Mouse (Mus musculus): Measurements from ENCODE around the gene Tmpo. TPM values are rescaled to one million over a fixed set of nuclear protein-coding genes. Genes with fewer than 3 reads are reported as not detected.

Tmpo gene
- total RNA-seq, 2 experiments from 2014 or later: 186 to 192 TPM

- DNase-seq: no peak
These were observed 24.8 kb downstream of the Tmpo start for GRCm38 (mm10) chr10:91156338-91156737.

GRCm38 (mm10) chr10:91153894-91154503 is 27.1 kb downstream of the Tmpo start:
- DNase-seq: no peak

DNA sequence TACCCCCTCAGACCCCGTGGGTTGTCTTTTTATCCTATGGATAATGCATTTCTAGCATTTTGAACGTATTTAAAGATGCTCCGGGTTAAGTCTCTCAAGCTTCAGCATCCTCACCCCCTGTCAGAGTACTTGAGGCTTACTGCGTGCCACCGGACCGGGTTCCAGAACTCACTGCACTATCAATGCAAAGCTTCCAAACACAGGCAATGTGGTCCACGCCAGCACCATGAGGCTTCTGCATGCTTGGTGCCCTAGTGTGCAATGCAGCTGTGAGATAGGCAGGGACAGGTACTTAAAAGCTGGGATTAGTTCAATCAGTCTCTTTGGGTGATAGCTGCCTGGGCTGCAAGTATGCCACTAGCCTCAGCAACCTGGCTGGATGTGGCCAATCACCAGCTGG is 35.7 kb downstream of the Tmpo start:
- DNase-seq: no peak

DNA sequence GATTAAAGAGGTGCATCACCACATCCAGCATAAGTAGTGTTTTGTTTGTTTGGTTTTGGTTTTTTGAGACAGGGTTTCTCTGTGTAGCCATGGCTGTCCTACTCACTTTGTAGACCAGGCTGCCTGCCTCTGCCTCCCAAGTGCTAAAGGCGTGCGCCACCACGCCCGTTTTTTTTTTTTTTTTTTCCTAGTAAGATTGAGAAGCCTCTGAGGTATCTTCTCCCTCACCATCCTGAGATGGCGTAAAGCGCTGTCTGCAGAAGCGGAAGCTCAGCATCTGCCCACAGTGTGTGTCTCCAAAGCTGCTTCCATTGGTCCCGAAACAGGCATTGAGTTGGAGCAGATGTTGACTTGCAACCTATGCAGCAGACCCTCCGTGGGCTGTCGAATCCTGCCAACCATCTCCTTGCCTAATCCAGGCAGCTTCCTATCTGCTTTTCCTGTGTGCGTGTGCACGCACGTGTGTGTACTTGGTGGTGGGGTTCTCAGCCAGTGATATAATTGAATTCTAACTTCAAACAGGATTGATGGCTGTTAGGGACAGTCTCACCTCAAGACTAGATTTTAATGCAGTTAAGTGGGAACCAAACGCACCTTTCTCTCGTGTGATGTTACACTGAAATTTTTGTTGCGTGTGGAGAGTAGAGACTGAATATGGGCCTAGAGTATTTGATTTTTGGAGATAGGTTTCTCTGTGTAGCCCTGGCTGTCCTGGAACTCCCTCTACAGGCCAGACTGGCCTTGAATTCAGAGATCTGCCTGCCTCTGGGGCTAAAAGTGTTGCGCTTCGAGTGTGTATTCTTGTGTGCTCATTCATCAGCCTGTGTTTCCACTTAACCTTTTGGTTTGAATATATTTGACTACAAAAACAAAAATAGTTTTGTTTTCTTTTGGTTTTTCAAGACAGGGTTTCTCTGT is 37.5 kb downstream of the Tmpo start:
- DNase-seq: no peak

DNA sequence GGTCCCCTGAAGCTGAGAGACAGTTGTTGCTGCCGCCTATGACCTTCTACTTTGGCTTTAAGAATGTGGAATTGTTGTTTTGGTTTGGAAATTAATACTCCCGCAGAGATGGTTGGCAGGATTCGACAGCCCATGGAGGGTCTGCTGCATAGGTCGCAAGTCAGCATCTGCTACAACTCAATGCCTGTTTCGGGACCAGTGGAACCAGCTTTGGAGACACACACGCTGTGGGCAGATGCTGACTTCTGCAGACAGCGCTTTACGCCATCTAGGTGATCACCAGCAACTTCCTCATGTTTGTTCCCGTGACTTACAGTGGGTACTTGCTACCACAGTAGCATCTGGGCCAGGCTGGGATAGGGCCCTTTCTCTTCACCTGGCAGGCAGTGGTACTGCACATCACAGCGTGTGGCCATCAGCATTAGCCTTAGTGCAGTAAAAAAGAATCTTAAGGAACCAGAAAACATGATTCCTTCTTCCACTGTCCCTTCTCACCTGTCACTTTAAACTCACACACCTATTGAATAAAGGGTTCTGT is 38.4 kb downstream of the Tmpo start:
- DNase-seq: no peak

- no peak for DNase-seq
These were observed 39.6 kb downstream of the Tmpo start for GRCm38 (mm10) chr10:91141564-91141963.

DNA sequence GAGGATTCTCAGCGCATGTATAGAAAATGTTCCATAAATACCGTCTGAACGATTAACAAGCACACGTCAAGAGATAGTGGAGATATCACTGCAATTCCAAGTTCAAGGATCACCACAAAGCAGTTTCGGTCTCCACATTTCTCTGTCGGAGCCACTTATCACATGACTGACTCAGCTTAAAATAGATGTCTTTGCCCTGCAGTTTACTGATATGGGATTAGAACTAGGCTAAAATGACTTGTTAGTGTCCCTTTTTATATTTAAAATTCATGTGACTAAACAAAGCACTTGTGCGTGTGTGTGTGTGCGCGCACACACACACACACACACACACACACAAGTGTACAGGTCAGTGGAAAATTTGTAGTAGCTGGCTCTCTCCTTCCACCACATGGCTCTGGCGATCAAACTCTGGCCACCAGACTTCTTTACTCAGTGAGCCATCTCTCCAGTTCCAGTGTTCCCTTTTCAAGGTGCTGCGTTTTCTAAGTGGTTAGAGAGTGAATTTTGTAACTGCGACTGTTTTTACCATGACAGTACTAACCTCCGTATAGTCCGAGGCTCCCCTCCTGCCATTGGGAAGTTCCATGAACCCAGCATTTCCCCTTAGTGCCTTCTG is 41.9 kb downstream of the Tmpo start:
- no peak for DNase-seq

- no peak for DNase-seq
These were observed 42.8 kb downstream of the Tmpo start for GRCm38 (mm10) chr10:91138317-91138716.

- no peak for DNase-seq
These were observed 43.7 kb downstream of the Tmpo start for GRCm38 (mm10) chr10:91137400-91137799.

DNA sequence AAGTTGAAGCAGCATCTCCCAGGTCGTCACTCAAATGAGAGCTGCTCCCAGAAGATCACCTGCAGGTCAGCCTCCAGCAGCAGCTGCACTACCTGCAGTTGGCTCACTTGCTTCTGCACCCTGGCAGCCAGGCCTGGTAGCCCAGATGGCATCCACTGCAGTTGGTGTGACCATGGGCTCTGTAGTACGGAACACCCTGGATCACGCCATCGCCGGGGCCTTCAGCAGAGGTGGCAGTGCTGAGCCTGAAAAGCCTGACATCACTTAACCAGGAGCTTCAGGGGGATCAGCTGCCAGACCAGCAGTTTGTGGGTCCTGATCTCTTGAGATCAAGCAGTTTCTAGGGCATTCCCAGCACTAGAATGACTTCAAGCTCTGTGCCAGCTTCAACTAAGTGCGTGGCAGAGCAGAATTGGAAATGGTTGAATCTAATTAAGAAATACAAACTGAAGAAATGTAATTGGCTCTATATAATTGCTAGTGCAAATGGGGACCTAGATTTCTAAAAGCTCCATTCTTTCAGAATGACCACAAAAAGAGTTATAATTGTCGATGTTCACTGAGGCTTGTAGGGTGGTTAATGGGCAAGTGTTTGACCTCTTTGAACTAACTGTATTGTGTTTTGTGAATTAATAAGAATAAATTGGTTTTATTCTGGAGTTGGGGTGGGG is 45.7 kb downstream of the Tmpo start:
- DNase-seq: no peak

DNA sequence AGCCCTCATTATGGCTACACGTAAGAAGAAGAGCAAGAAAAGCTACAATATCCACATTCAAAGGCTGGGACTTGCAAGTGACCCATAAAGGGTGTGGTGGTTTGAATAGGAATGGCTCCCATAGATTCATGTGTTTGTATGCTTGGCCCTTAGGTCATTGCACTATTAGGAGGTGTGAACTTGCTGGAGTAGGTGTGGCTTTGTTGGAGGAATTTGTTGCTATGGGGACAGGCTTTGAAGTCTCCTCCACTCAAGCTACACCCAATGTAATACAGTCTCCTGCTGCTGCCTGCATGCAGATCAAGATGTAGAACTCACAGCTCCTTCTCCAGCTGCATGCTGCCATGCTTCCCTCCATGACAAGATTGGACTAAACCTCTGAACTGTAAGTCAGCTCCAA is 49.5 kb downstream of the Tmpo start:
- DNase-seq: no peak

DNA sequence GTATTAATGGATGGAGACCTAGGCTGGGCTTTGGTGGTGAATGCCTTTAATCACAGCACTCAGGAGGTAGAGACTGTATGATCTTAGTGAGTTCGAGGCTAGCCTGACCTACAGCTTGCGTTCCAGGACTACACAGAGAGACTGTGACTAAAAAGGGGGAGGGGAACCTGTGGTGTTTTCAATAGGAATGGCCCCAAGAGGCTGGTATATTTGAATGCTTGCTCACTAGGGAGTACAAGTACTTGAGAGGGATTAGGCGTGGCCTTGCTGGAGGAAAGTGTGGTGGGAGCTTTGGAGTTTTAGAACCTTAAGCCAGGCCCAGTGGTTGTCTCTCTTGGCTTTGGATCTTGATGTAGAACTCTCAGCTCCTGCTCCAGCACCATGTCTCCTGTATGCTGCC is 50.3 kb downstream of the Tmpo start:
- no peak for DNase-seq

DNA sequence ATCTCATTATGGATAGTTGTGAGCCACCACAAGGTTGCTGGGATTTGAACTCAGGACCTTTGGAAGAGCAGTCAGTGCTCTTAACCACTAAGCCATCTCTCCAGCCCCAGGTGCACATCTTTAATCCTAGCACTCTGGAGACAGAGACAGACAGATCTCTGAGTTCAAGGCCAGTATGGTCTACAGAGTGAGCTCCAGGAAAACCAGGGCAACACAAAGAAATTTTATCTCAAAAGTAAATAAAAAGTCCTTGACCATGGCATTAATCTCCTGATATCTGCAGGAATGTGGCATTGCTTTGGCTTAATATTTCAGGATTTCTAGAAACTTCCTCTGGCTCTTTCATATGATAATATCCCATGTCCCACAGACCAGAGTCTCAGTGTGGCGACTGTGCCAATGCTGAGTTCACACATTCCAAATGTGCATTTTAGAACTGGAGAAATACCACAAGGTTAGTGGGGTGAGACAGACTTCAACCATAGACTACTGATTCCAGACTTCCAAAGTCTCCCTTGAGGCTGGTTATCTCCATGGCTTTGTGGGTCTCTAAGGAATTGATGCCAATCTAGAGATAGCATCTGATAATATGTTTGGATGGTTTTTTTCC is 52.5 kb downstream of the Tmpo start:
- no peak for DNase-seq

DNA sequence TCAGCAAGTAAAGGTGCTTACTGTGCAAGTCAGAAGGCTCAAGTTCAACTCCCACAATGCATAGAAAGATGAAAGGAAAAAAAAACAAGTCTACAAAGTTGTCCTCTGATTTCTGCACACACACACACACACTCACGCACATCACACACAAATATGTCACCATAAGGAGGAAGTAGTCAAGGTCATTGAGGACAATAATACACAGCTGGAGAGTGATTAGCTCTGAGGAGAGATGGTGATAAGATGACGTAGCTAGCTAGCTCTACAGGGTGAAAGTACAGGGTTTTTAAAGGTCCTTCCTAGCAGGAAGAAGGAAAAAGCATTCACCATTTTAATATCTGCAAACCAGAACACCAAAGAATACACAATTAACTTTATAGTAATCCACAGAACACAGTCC is 53.7 kb downstream of the Tmpo start:
- DNase-seq: no peak

- no peak for DNase-seq
These were observed 54.3 kb downstream of the Tmpo start for GRCm38 (mm10) chr10:91126618-91127355.

DNA sequence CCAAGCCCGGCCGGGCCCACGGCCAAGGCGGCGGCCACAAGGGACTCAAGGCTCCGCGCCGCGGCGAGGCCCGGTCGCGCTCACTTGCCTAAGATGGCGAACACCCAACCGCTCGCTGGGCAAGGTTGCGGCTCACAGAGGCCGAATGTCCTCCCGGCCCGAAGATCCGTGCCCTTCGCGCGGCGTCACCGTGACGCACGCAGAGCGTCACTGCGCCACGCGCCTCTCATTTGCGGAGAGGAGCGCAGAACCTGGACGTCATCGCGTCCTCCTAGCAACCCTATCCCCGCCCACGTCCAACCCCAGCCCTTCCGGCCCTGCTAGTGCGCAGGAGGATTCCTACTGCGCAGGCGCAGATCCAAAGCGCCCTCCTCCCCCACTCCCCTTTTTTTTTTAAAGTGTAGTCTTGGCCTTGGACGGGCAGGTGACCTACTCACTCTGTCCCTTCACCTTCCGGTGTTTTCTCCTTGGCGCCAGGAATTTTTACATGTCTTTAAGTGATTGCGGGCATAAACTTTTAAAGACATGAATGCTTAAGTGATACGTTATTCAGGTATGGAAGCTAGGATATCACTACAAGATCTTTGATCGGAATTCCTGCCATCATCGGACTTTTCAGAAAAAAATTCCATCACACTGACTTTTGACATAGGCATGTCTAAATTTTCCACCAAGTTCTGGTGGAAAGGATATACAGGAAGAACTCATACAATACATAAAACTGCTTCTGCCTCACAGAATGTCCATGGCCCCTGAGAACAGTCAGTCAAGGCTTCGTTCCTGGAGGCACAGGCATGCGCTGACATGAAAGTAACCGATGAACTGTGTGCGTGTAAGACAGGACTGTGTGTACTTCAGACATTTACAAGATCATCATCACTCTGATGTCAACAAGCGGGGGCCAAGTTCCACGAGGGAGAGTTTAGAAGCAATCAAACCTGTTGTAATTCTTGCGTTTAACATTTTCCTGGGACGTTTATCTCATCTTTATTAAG is 57.0 kb downstream of the Tmpo start, which contains the start of gene Slc25a3:
Gene Slc25a3, minus strand, starts transcription at position 232 of the 995 bp plus-strand sequence.
- peak; percentile 98 for DNase-seq

GRCm38 (mm10) chr10:91123281-91123827 is 57.8 kb downstream of the Tmpo start:
- peak; percentile 66 for DNase-seq

DNA sequence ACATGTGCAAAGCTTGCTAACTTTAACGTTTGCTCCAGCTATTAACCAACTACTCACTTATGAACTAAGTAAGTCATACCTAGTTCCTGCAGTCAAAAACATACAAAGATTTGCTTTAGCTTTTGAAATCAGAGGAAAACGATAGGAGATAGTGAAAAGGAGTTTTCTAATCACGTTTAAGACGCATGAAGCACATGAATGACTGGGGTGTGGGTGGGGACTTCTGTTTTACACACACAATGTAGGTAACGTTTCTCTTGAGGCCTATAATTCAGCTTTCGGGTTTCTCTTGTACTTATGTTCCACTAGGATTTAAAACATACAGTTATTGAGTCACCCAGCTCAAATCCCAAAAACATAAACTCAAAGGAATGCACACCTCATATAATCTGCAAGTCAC is 58.5 kb downstream of the Tmpo start:
- DNase-seq: no peak

- DNase-seq: no peak
These were observed 64.2 kb downstream of the Tmpo start for GRCm38 (mm10) chr10:91116958-91117357.

GRCm38 (mm10) chr10:91109841-91110240 is 71.3 kb downstream of the Tmpo start:
- no peak for DNase-seq

All from heart, postnatal 4 days (tissue).